Mouse (Mus musculus) liver, adult 2 months (tissue): ENCODE results near the gene Cd27.

Experiments
- CTCF ChIP-seq: fragments of 200-500 bp; IDR thresholded peaks from 2 replicates; pipeline ENCODE4 v1.5.1; 2011; ENCODE audit warnings: low read depth, low read length, control low read depth
- POLR2A ChIP-seq: fragments of 200-500 bp; IDR thresholded peaks from 2 replicates; pipeline ENCODE4 v1.6.1; 2011; ENCODE audit warnings: low read length, control low read depth; ENCODE audit not compliant: insufficient read depth; ENCODE audit errors: extremely low read depth

DNA sequence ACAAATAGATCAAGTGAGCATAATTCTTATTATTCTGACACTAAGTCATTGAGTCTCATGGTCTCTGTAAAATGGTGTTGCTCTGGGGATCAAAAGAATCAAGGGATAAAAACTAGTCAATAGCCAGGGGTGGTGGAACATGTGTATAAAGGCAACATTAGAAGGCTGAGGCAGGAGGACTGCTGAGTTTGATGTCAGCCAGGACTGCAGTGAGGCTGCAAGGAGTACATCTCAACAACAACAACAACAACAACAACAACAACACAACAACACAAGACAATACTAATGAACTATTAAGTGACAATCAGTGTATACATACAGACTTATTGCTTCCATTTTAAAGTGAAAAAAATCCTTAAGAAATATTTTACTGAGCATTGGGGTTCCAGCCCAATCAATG is 46.0 kb downstream of the Cd27 start:
- TF ChIP-seq POLR2A (no peak), CTCF (no peak)
